Mouse (Mus musculus): ENCODE results near the gene Stat2.

DNA sequence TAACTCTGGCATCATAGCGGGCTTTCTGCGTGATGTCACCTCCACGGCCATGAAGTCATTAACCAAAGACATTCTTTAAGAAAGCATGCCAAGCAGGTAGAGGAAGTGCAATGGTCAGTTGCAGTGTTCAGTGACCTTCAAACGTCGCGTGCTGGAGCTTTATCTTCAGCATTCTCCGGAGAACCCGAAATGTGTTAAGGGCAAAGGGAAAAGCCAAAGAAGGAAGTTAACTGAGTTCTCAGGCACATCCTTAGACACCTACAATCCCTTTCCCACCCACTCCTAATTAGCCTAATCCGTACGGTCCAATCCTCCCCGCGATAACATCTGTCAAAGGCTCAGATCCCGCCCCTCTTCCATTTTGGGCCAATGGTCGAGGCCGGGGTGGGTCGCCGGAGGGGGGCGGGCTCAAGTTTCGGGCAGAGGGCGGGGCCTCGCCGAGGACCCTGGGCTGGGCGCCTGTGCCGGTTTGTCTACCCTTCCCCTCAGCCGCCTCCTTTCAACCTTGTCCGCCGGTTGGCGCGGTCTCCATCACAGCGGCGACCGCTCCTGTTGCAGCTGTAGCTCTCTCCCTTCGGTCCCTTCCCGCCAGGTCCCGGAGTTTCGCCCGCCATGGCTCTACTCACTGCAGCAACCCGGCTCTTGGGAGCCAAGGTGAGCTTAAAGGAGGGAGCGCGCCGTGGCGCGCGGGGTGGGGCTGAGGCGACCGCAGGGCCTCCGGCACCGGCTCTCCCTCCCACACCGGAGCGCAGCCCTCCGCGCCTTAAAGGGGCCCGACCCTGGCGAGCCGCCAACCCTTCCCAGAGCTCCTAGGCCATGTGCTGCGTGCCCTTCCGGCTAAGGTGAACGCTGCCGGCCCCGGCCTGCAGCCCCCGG, 67.2 kb downstream of the Stat2 start, which contains the start of gene Cs:
- TF ChIP-seq POLR2A (IDR thresholded peaks at IDR 0.05; ENCODE audit: extremely low read depth, insufficient read depth, low read length) (peak; percentile 82), CTCF (IDR thresholded peaks at IDR 0.05; ENCODE audit: low read depth, low read length) (no peak)

Measured in liver, adult 2 months (tissue).